Comparison of ENCODE assay signal across 11 mouse cellular contexts in genomic region chr14:120363090-120363818, GRCm38 (mm10).
DNase-seq lines count a peak whose midpoint lies in the region; ATAC-seq and TF ChIP-seq lines count a peak whose summit lies in the region.
"Had no signal": no experiment of that assay in that cellular context is flagged by ENCODE, and none has a peak within 500 bp of the region (broad histone marks: within the 10 kb centered on the region; RNA-seq: fewer than 3 reads in every experiment).

No protein-coding gene starts in this region.

- H3K4me2 ChIP-seq in embryonic facial prominence, embryonic 11.5 days (ENCODE audit: low read depth, low read length) = no peak overlapping the region
- H3K4me2 ChIP-seq in lung, embryonic 14.5 days = no peak overlapping the region
- H3K4me2 ChIP-seq in embryonic facial prominence, embryonic 15.5 days (replicated peaks) = no peak overlapping the region
- H3K4me2 ChIP-seq: liver, embryonic 15.5 days had no signal

- no peak overlapping the region for H3K4me3 ChIP-seq in embryonic facial prominence, embryonic 11.5 days (ENCODE audit: low read depth, low read length)
- H3K4me3 ChIP-seq in embryonic facial prominence, embryonic 10.5 days = no peak overlapping the region
- no peak overlapping the region for H3K4me3 ChIP-seq in lung, embryonic 14.5 days (ENCODE audit: low read depth, low read length)
- no peak overlapping the region for H3K4me3 ChIP-seq in embryonic facial prominence, embryonic 15.5 days (replicated peaks)
- H3K4me3 ChIP-seq: liver, embryonic 15.5 days had no signal

- intact Hi-C loops in left cerebral cortex, postnatal 25 days (cut with DNase I) = no loop called here

- TF ChIP-seq CTCF in lung, embryonic 14.5 days (IDR thresholded peaks at IDR 0.05; ENCODE audit: low read depth) = peak; percentile 42

- DNase-seq in embryonic facial prominence, embryonic 11.5 days (ENCODE audit: low spot score) = no peak
- no peak for DNase-seq in embryonic facial prominence, embryonic 10.5 days (ENCODE audit: low spot score)
- DNase-seq in lung, embryonic 14.5 days = no peak
- no peak for DNase-seq in lung, postnatal 10 days
- no peak for DNase-seq in adrenal gland, adult 18-20 months (ENCODE audit: low spot score in 2 of 2)
- DNase-seq in left cerebral cortex, postnatal 25 days (ENCODE audit: low spot score in 2 of 2) = no peak
- DNase-seq: cerebellum, adult 9-11 months had no signal

- no peaks in the 10 kb centered on the region for H3K36me3 ChIP-seq in embryonic facial prominence, embryonic 11.5 days (replicated peaks; ENCODE audit: control insufficient read depth, insufficient read depth, low read depth, low read length)
- H3K36me3 ChIP-seq in embryonic facial prominence, embryonic 10.5 days (replicated peaks) = peaks cover 22% of the 10 kb centered on the region
- H3K36me3 ChIP-seq in lung, embryonic 14.5 days (ENCODE audit: insufficient read depth) = peaks cover 4% of the 10 kb centered on the region; the same call in 1 of the 2 replicates
- peaks cover 4% of the 10 kb centered on the region; the same call in 1 of the 2 replicates for H3K36me3 ChIP-seq in embryonic facial prominence, embryonic 15.5 days
- H3K36me3 ChIP-seq: liver, embryonic 15.5 days had no signal

- peak; percentile 23; the same call in 1 of the 2 replicates for ATAC-seq in embryonic facial prominence, embryonic 11.5 days (replicated peaks; ENCODE audit: insufficient number of reproducible peaks, low FRiP score, low TSS enrichment, low read depth)
- peak; percentile 3; the same call in 1 of the 2 replicates for ATAC-seq in lung, embryonic 14.5 days (ENCODE audit: insufficient read depth)
- ATAC-seq in embryonic facial prominence, embryonic 15.5 days (ENCODE audit: insufficient number of reproducible peaks, low FRiP score, low TSS enrichment, low read depth) = no peak
- peak; percentile 67 for ATAC-seq in megakaryocyte progenitor cell, adult 5-6 weeks (replicated peaks; ENCODE audit: poor library complexity)
- ATAC-seq: forebrain, embryonic 14.5 days had no signal

- WGBS in embryonic facial prominence, embryonic 11.5 days = 67% methylated on average over 8 of the region's 8 CpGs
- 68% methylated on average over 8 of the region's 8 CpGs for WGBS in embryonic facial prominence, embryonic 10.5 days
- WGBS in lung, embryonic 14.5 days = 69% methylated on average over 8 of the region's 8 CpGs
- WGBS in embryonic facial prominence, embryonic 15.5 days = 71% methylated on average over 8 of the region's 8 CpGs

- H3K9ac ChIP-seq in embryonic facial prominence, embryonic 11.5 days (replicated peaks; ENCODE audit: low read length) = no peak overlapping the region
- no peak overlapping the region for H3K9ac ChIP-seq in lung, embryonic 14.5 days
- H3K9ac ChIP-seq in embryonic facial prominence, embryonic 15.5 days = no peak overlapping the region
- H3K9ac ChIP-seq: liver, embryonic 15.5 days had no signal

- no peak overlapping the region for H3K27ac ChIP-seq in embryonic facial prominence, embryonic 11.5 days (replicated peaks; ENCODE audit: low read depth, low read length)
- no peak overlapping the region for H3K27ac ChIP-seq in embryonic facial prominence, embryonic 10.5 days (replicated peaks)
- H3K27ac ChIP-seq in lung, embryonic 14.5 days (ENCODE audit: low read depth) = peak overlapping the region; percentile 50; the same call in 1 of the 2 replicates
- peak overlapping the region; percentile 39; the same call in 1 of the 2 replicates for H3K27ac ChIP-seq in embryonic facial prominence, embryonic 15.5 days (replicated peaks)
- H3K27ac ChIP-seq: liver, embryonic 15.5 days had no signal

- H3K4me1 ChIP-seq in embryonic facial prominence, embryonic 11.5 days (ENCODE audit: control insufficient read depth, insufficient read depth, low read length) = peaks cover 2% of the 10 kb centered on the region; the same call in 1 of the 2 replicates
- H3K4me1 ChIP-seq in embryonic facial prominence, embryonic 10.5 days = peaks cover 13% of the 10 kb centered on the region
- peaks cover 8% of the 10 kb centered on the region; the same call in 1 of the 2 replicates for H3K4me1 ChIP-seq in lung, embryonic 14.5 days (ENCODE audit: insufficient read depth)
- H3K4me1 ChIP-seq in embryonic facial prominence, embryonic 15.5 days = peaks cover 22% of the 10 kb centered on the region

- H3K27me3 ChIP-seq in embryonic facial prominence, embryonic 11.5 days (ENCODE audit: control insufficient read depth, insufficient read depth, low read length) = no peaks in the 10 kb centered on the region
- no peaks in the 10 kb centered on the region for H3K27me3 ChIP-seq in embryonic facial prominence, embryonic 10.5 days (replicated peaks; ENCODE audit: low read depth, poor library complexity, severe bottlenecking)
- H3K27me3 ChIP-seq in lung, embryonic 14.5 days (ENCODE audit: insufficient read depth, low read length) = no peaks in the 10 kb centered on the region
- H3K27me3 ChIP-seq in embryonic facial prominence, embryonic 15.5 days = no peaks in the 10 kb centered on the region
- H3K27me3 ChIP-seq: liver, embryonic 15.5 days had no signal

- no peaks in the 10 kb centered on the region for H3K9me3 ChIP-seq in embryonic facial prominence, embryonic 11.5 days (replicated peaks; ENCODE audit: control insufficient read depth, low read length)
- H3K9me3 ChIP-seq in embryonic facial prominence, embryonic 10.5 days = no peaks in the 10 kb centered on the region
- H3K9me3 ChIP-seq in lung, embryonic 14.5 days (ENCODE audit: low read depth, low read length) = no peaks in the 10 kb centered on the region
- H3K9me3 ChIP-seq in embryonic facial prominence, embryonic 15.5 days (replicated peaks) = no peaks in the 10 kb centered on the region
- H3K9me3 ChIP-seq: liver, embryonic 15.5 days had no signal

Comparison
In these comparisons a context has a peak if more than half of its experiments do, and no peak if none do; other contexts are left out.
1. H3K27ac ChIP-seq: peak in lung, embryonic 14.5 days (single experiment) and embryonic facial prominence, embryonic 15.5 days (single experiment); none in embryonic facial prominence, embryonic 11.5 days (single experiment) and embryonic facial prominence, embryonic 10.5 days (single experiment).